Mouse (Mus musculus): ENCODE measurements around the gene Tcf7l1.

Tcf7l1 gene

GRCm38 (mm10) chr6:72663000-72663399, 126.1 kb downstream of the Tcf7l1 start:
- DNase-seq (ENCODE audit: low spot score in 2 of 2): no peak

- no peak for DNase-seq (ENCODE audit: low spot score in 2 of 2)
Observed at GRCm38 (mm10) chr6:72660391-72660720, 128.7 kb downstream of the Tcf7l1 start.

GRCm38 (mm10) chr6:72659717-72660390, 129.2 kb downstream of the Tcf7l1 start:
- no peak for DNase-seq (ENCODE audit: low spot score in 2 of 2)

- no peak for DNase-seq (ENCODE audit: low spot score in 2 of 2)
Observed at GRCm38 (mm10) chr6:72658006-72658405, 131.0 kb downstream of the Tcf7l1 start.

- no peak for DNase-seq (ENCODE audit: low spot score in 2 of 2)
Observed at GRCm38 (mm10) chr6:72656053-72656442, 133.0 kb downstream of the Tcf7l1 start.

- no peak for DNase-seq (ENCODE audit: low spot score in 2 of 2)
Observed at GRCm38 (mm10) chr6:72655309-72656052, 133.6 kb downstream of the Tcf7l1 start.

- DNase-seq (ENCODE audit: low spot score in 2 of 2): no peak
Observed at GRCm38 (mm10) chr6:72654355-72654754, 134.7 kb downstream of the Tcf7l1 start.

GRCm38 (mm10) chr6:72653419-72653818, 135.6 kb downstream of the Tcf7l1 start:
- no peak for DNase-seq (ENCODE audit: low spot score in 2 of 2)

GRCm38 (mm10) chr6:72650338-72650851, 138.7 kb downstream of the Tcf7l1 start:
- peak; percentile 38 to 42 for DNase-seq (ENCODE audit: low spot score in 2 of 2)

GRCm38 (mm10) chr6:72648002-72648595, 141.0 kb downstream of the Tcf7l1 start:
- no peak for DNase-seq (ENCODE audit: low spot score in 2 of 2)

GRCm38 (mm10) chr6:72647383-72647820, 141.7 kb downstream of the Tcf7l1 start:
- peak; percentile 44 to 74 for DNase-seq (ENCODE audit: low spot score in 2 of 2)

GRCm38 (mm10) chr6:72645364-72645763, 143.7 kb downstream of the Tcf7l1 start:
- DNase-seq (ENCODE audit: low spot score in 2 of 2): no peak

GRCm38 (mm10) chr6:72644576-72644975, 144.5 kb downstream of the Tcf7l1 start:
- no peak for DNase-seq (ENCODE audit: low spot score in 2 of 2)

GRCm38 (mm10) chr6:72641218-72641954, 147.7 kb downstream of the Tcf7l1 start:
- DNase-seq (ENCODE audit: low spot score in 2 of 2): no peak

GRCm38 (mm10) chr6:72636940-72637339, 152.1 kb downstream of the Tcf7l1 start:
- no peak for DNase-seq (ENCODE audit: low spot score in 2 of 2)

GRCm38 (mm10) chr6:72635760-72636431, 153.2 kb downstream of the Tcf7l1 start:
- DNase-seq (ENCODE audit: low spot score in 2 of 2): peak in 1 of 2 experiments; percentile 41

- DNase-seq (ENCODE audit: low spot score in 2 of 2): no peak
Observed at GRCm38 (mm10) chr6:72634311-72634710, 154.7 kb downstream of the Tcf7l1 start.

- DNase-seq (ENCODE audit: low spot score in 2 of 2): no peak
Observed at GRCm38 (mm10) chr6:72631700-72632099, 157.4 kb downstream of the Tcf7l1 start.

- no peak for DNase-seq (ENCODE audit: low spot score in 2 of 2)
Observed at GRCm38 (mm10) chr6:72630961-72631360, 158.1 kb downstream of the Tcf7l1 start.

- no peak for DNase-seq (ENCODE audit: low spot score in 2 of 2)
Observed at GRCm38 (mm10) chr6:72630370-72630769, 158.7 kb downstream of the Tcf7l1 start.

GRCm38 (mm10) chr6:72627276-72627675, 161.8 kb downstream of the Tcf7l1 start:
- DNase-seq (ENCODE audit: low spot score in 2 of 2): no peak

Measured in frontal cortex, postnatal 14 days (tissue).